ENCODE assay signal across 17 mouse cellular contexts in genomic region chr13:84234019-84234418, GRCm38 (mm10).
"Had no signal": no experiment of that assay in that cellular context is flagged by ENCODE, and none has a peak within 500 bp of the region (broad histone marks: within the 10 kb centered on the region; RNA-seq: fewer than 3 reads in every experiment).

No protein-coding gene starts in this region.

- H3K4me2 ChIP-seq: kidney, embryonic 15.5 days; limb, embryonic 13.5 days; liver, embryonic 12.5 days; midbrain, embryonic 12.5 days; neural tube, embryonic 13.5 days had no signal

- ATAC-seq: liver, embryonic 12.5 days; midbrain, embryonic 16.5 days had no signal

- H3K27ac ChIP-seq: kidney, embryonic 15.5 days; limb, embryonic 10.5 days; limb, embryonic 13.5 days; liver, embryonic 12.5 days; midbrain, embryonic 12.5 days; neural tube, embryonic 13.5 days had no signal

- DNase-seq: kidney, adult 11 months; kidney, postnatal 10 days; lung, adult 2 months; lung, postnatal 14 days; lung, postnatal 4 days; retina, postnatal 1 day; right cerebral cortex, postnatal 25 days; thymus, adult 18-20 months; thymus, postnatal 36 days had no signal

- H3K27me3 ChIP-seq: kidney, embryonic 15.5 days; limb, embryonic 13.5 days; liver, embryonic 12.5 days; midbrain, embryonic 12.5 days; neural tube, embryonic 13.5 days had no signal

- H3K4me1 ChIP-seq: kidney, embryonic 15.5 days; limb, embryonic 10.5 days; limb, embryonic 13.5 days; liver, embryonic 12.5 days; midbrain, embryonic 12.5 days; neural tube, embryonic 13.5 days had no signal

- H3K9ac ChIP-seq: kidney, embryonic 15.5 days; limb, embryonic 13.5 days; liver, embryonic 12.5 days; midbrain, embryonic 12.5 days; neural tube, embryonic 13.5 days had no signal

- H3K9me3 ChIP-seq: kidney, embryonic 15.5 days; liver, embryonic 12.5 days had no signal

- H3K4me3 ChIP-seq: kidney, embryonic 15.5 days; limb, embryonic 10.5 days; limb, embryonic 13.5 days; liver, embryonic 12.5 days; midbrain, embryonic 12.5 days; myocyte; neural tube, embryonic 13.5 days had no signal
